Mouse (Mus musculus): ENCODE results near the gene Tet2.

The Tet2 gene

GRCm38 (mm10) chr3:133554092-133554491, 9.2 kb upstream of the Tet2 start:
- ChIA-PET CTCF (no interaction called here), POLR2A (interaction anchor here in 1 of 4 experiments (0.6 kb wide), 1 partner anchor 401 kb away, joined by 3 read pairs; no protein-coding TSS in a partner anchor)

- POLR2A ChIA-PET: interaction anchor here in 1 of 4 experiments (1.4 to 3.8 kb wide), 2 partner anchors 18 to 33 kb away, joined by 5 to 20 read pairs; no protein-coding TSS in a partner anchor
- CTCF ChIA-PET: interaction anchor here in 2 of 4 experiments (0.7 to 1.4 kb wide), 6 partner anchors 18 to 222 kb away, joined by 3 to 4 read pairs (median 3); no protein-coding TSS in a partner anchor
These were observed 7.0 kb upstream of the Tet2 start for GRCm38 (mm10) chr3:133551941-133552340.

- CTCF ChIA-PET: interaction anchor here in 2 of 4 experiments (0.6 to 1.0 kb wide), 2 partner anchors 59 to 237 kb away, joined by 3 read pairs; no protein-coding TSS in a partner anchor
- POLR2A ChIA-PET: interaction anchor here (0.6 to 3.8 kb wide), 8 partner anchors 12 to 41 kb away, joined by 3 to 20 read pairs (median 4); no protein-coding TSS in a partner anchor
These were observed 4.6 kb upstream of the Tet2 start for GRCm38 (mm10) chr3:133549385-133550170.

DNA sequence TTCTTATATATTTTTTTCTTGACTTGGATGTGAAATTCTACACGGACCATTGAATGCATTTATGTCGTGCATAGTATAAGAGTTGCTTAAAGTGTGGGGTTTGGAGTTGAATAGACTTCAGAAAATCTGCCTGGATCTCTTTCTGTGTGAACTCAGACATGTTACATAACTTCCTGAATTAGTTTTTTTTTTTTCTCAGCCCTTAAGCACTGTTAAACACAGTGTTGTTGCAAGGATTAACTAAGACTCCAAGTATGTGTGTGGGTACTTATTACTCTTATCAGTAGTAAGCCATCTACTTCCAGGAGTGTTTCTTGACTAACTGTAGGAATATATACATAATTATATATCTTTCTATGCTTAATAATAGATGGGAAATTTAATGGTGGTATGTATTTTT, 3.7 kb upstream of the Tet2 start:
- ChIA-PET CTCF (no interaction called here), POLR2A (no interaction called here)

DNA sequence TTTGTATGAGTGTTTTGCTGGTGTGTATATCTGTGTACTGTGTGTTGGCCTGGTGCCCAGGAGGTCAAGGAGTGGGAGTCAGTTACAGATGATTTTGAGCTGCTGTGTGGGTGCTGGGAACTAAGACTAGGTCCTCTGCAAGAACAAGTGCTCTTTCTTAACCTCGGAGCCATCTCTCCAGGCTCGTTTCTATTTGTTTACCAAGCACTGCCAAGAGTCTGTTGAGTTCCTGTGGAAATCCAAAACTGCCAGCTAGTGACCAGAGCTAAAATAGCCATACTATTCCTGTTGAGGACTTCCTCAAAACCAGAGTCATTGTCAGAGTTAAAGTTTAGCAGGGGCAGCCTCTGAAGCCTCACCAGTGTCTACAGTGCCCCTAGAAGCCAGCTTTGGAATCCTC, 1.9 kb upstream of the Tet2 start:
- CTCF ChIA-PET: no interaction called here
- POLR2A ChIA-PET: interaction anchor here in 3 of 4 experiments (0.5 to 1.7 kb wide), 5 partner anchors 9 to 21 kb away, joined by 3 to 6 read pairs (median 6); no protein-coding TSS in a partner anchor

- CTCF ChIA-PET: no interaction called here
- POLR2A ChIA-PET: interaction anchor here (0.5 to 4.4 kb wide), 12 partner anchors 9 to 758 kb away, joined by 3 to 41 read pairs (median 4); no protein-coding TSS in a partner anchor
These were observed 346 bp upstream of the Tet2 start for GRCm38 (mm10) chr3:133545304-133545666.

- ChIA-PET POLR2A (interaction anchor here in 3 of 4 experiments (0.8 to 4.4 kb wide), 8 partner anchors 10 to 222 kb away, joined by 3 to 41 read pairs (median 6); no protein-coding TSS in a partner anchor), CTCF (no interaction called here)
These were observed 798 bp downstream of the Tet2 start for GRCm38 (mm10) chr3:133544131-133544550.

DNA sequence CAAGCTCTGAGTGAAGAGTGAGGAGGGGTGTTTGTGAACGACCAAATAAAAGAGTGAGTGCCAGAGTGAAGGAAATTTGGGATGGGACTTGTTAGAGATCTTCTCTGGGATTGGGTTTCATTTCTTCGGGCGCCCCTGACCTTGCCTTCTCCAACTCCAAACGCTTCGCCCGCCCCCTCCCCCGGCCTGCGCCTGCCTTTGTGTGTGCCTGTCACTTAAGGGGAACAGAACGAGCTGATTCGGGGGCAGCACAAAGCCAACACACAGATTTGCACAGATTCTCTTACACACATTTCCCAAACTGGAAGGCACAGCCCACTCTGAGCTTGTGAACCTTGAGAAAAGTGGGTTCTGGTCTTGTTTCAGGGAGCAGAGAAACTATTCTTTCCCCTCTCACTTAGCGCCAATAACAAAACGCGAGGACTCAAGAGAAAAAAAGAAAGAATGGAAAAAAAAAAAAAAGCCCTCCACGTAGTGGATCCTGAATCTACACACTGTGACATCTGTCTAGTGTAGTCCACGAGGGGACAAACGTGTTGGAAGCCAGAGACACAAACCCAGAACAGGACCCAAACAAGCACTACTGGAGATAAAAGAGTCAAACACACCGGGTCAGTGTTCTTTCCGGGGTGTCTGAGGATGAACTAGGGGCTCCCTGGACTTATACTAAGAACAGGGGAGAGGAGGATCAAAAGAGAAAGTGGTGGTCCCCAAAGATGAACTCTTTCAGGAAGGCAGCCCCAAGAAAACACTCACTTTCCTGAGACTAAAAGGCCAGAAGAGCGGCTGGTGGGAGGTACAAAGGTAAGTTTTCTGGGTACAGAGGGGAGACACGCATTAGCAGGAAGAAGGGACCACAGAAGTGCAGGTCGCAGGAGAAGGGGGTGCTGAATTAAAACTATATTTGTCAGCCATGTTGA, 1.6 kb downstream of the Tet2 start:
- CTCF ChIA-PET: interaction anchor here in 1 of 4 experiments (1.2 kb wide), 1 partner anchor 57 kb away, joined by 3 read pairs; no protein-coding TSS in a partner anchor
- POLR2A ChIA-PET: interaction anchor here in 3 of 4 experiments (0.7 to 4.4 kb wide), 13 partner anchors 10 to 221 kb away, joined by 3 to 41 read pairs (median 4); no protein-coding TSS in a partner anchor

GRCm38 (mm10) chr3:133542084-133542483, 2.9 kb downstream of the Tet2 start:
- ChIA-PET CTCF (no interaction called here), POLR2A (interaction anchor here in 3 of 4 experiments (1.4 to 4.4 kb wide), 7 partner anchors 8 to 32 kb away, joined by 3 to 41 read pairs (median 7); no protein-coding TSS in a partner anchor)

GRCm38 (mm10) chr3:133541000-133541399, 3.9 kb downstream of the Tet2 start:
- CTCF ChIA-PET: interaction anchor here in 1 of 4 experiments (0.6 kb wide), 1 partner anchor 201 kb away, joined by 3 read pairs; no protein-coding TSS in a partner anchor
- POLR2A ChIA-PET: interaction anchor here in 2 of 4 experiments (0.6 to 11.0 kb wide), 3 partner anchors 9 to 24 kb away, joined by 3 to 209 read pairs (median 3); no protein-coding TSS in a partner anchor

GRCm38 (mm10) chr3:133539991-133540390, 4.9 kb downstream of the Tet2 start:
- POLR2A ChIA-PET: interaction anchor here in 1 of 4 experiments (11.0 kb wide), 1 partner anchor 18 kb away, joined by 209 read pairs; no protein-coding TSS in a partner anchor
- CTCF ChIA-PET: no interaction called here

- ChIA-PET CTCF (interaction anchor here in 1 of 4 experiments (0.9 kb wide), 1 partner anchor 23 kb away, joined by 3 read pairs; no protein-coding TSS in a partner anchor), POLR2A (interaction anchor here in 3 of 4 experiments (1.1 to 11.0 kb wide), 6 partner anchors 11 to 56 kb away, joined by 4 to 209 read pairs (median 7); no protein-coding TSS in a partner anchor)
These were observed 6.4 kb downstream of the Tet2 start for GRCm38 (mm10) chr3:133538499-133538898.

DNA sequence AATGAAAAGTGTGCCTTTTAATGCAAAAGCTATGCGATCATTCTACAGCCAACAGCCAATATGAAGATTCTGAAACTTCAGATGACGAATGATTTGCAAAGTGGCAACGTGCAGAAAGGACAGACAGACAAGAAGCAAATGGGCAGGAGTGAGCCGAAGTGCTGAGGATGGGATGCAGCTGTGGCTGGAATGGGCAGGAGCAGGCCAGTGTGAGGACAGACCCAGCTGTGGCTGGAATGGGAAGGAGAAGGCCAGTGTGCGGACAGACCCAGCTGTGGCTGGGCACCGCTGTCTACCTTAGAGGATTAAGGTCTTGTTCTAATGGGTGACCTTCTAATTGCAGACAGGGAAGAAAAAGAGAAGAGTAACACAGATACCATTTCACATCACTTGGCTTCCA, 9.3 kb downstream of the Tet2 start:
- ChIA-PET POLR2A (interaction anchor here in 2 of 4 experiments (0.8 to 11.0 kb wide), 12 partner anchors 9 to 196 kb away, joined by 3 to 209 read pairs (median 4); partner anchors contain the start of gene Tet2 (in 1 of the 2)), CTCF (no interaction called here)

- ChIA-PET CTCF (interaction anchor here in 1 of 4 experiments (1.0 kb wide), 1 partner anchor 18 kb away, joined by 4 read pairs; no protein-coding TSS in a partner anchor), POLR2A (interaction anchor here (0.6 to 11.0 kb wide), 29 partner anchors 9 to 223 kb away, joined by 3 to 209 read pairs (median 7); partner anchors contain the start of gene Tet2 (in 2 of the 4))
These were observed 10.9 kb downstream of the Tet2 start for GRCm38 (mm10) chr3:133534066-133534465.

DNA sequence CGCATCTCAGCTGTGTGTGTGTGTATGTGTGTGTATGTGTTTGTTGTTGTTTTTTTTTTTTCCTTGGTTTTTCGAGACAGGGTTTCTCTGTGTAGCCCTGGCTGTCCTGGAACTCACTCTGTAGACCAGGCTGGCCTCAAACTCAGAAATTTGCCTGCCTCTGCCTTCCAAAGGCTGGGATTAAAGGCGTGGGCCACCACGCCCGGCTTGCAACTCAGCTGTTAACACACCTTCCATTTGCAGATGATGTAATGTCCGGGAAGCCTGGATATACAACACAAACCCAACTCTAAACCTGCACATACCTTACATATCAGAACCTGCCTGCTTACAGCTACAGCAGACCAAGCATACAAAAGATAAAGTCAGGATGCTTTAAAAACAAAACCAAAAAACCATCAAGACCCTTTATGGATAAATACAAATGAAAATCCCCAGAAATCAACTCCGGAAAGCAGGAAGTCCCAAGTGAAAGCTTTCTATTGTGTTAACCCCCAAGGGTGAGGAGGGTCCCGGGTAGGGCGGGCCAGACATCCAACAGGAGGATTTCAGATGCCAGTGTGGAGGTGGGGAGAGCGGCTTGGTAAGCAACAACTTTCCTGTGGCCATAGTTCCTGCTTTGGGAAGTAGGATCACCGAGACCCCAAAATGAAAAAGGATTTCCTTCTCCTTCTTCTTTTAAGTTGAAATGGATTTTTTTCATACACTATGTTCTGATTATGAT, 11.5 kb downstream of the Tet2 start:
- ChIA-PET POLR2A (interaction anchor here (0.7 to 11.0 kb wide), 42 partner anchors 9 to 1783 kb away, joined by 3 to 209 read pairs (median 5); partner anchors contain the start of genes Tet2 (in 3 of the 4), Gstcd (in 1 of the 4) and Ints12 (in 1 of the 4)), CTCF (interaction anchor here in 3 of 4 experiments (1.0 to 1.9 kb wide), 3 partner anchors 15 to 172 kb away, joined by 3 to 7 read pairs (median 4); no protein-coding TSS in a partner anchor)

DNA sequence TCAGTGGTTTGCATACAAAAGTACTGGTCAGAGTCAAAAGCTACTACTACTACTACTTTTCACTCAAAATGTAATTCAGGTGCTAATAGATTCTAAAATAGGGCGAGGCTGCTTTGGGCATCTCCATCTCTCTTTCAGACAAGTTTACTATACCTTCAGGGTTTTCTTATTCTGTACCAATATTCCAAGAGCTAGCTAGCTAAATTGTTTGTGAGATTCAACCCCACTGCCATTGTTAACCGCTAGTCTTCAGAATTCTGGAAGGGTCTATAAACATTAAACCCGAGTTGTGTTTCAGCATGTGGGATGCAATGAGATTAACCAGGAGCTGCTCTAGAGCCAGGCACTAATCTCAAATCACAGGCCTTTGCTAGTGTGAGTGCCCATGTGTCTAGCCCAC, 12.1 kb downstream of the Tet2 start:
- POLR2A ChIA-PET: interaction anchor here (0.6 to 11.0 kb wide), 41 partner anchors 8 to 802 kb away, joined by 3 to 209 read pairs (median 5); partner anchors contain the start of genes Tet2 (in 3 of the 4), Gstcd (in 1 of the 4) and Ints12 (in 1 of the 4)
- CTCF ChIA-PET: interaction anchor here in 3 of 4 experiments (1.0 to 1.9 kb wide), 3 partner anchors 14 to 171 kb away, joined by 3 to 7 read pairs (median 3); no protein-coding TSS in a partner anchor

DNA sequence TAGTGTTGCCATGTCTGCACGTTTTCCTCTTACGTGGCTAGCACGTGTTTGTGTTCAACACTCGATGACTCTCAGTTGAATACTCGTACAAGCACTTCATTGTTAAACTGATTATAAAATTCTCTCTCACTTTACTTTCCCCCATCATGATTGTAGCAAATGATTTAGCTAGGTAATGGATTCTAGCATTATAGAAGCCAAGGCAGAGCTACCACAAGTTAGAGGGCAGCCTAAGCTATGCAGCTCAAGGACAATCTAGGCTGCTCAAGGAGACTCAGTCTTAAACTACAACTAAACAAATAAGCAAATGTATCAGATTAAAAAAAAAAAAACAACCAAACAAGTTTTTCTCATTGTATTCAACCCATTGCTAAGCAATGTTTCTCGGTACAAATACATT, 12.7 kb downstream of the Tet2 start:
- CTCF ChIA-PET: interaction anchor here in 3 of 4 experiments (1.0 to 1.9 kb wide), 3 partner anchors 13 to 171 kb away, joined by 3 to 7 read pairs (median 3); no protein-coding TSS in a partner anchor
- POLR2A ChIA-PET: interaction anchor here (0.6 to 11.0 kb wide), 31 partner anchors 8 to 1245 kb away, joined by 3 to 209 read pairs (median 6); partner anchors contain the start of gene Tet2 (in 2 of the 4)

Measured in embryonic stem cell, embryonic (primary cell).